Mouse (Mus musculus): Measurements from ENCODE around the gene Cntfr.

- no peak for TF ChIP-seq POLR2A (IDR thresholded peaks at IDR 0.05; ENCODE audit: control insufficient read depth, extremely low read depth, insufficient read depth, low read length, poor library complexity)
- TF ChIP-seq CTCF (IDR thresholded peaks at IDR 0.05; ENCODE audit: borderline replicate concordance, control insufficient read depth, extremely low read depth, insufficient read depth, low read length, poor library complexity), result no peak
Measured at GRCm38 (mm10) chr4:41635224-41635623, 61.7 kb downstream of the Cntfr start.

Data from thymus, adult 2 months (tissue).